In genomic region chr2:117231257-117231656, GRCm38 (mm10) we compare ENCODE assay signal across 8 mouse cellular contexts. TPM values are rescaled to one million over a fixed set of nuclear protein-coding genes. Genes with fewer than 3 reads are reported as not detected.
DNase-seq lines count a peak whose midpoint lies in the region; ATAC-seq lines count a peak whose summit lies in the region.

No protein-coding gene starts in this region.

- ATAC-seq in CD4-positive, CD25-positive, alpha-beta regulatory T cell, adult 4 months: peak; percentile 34
- ATAC-seq in erythroid progenitor cell, adult 5-6 weeks (replicated peaks; ENCODE audit: low FRiP score, poor library complexity, severe bottlenecking): 0 out of 2 replicates have a peak, but pooled peaks have one; percentile 39
- ATAC-seq in neural tube, embryonic 14.5 days (ENCODE audit: low read depth): peak; percentile 91

- no peak overlapping the region for H3K27ac ChIP-seq in neural tube, embryonic 14.5 days (ENCODE audit: low read depth, low read length)

- no peaks in the 10 kb centered on the region for H3K4me1 ChIP-seq in neural tube, embryonic 14.5 days (ENCODE audit: control insufficient read depth, insufficient read depth, low read length)

- 7% methylated on average over 13 of the region's 13 CpGs for WGBS in neural tube, embryonic 14.5 days

- DNase-seq in brain, adult 2 months (ENCODE audit: low read depth, low spot score): peak; percentile 91
- DNase-seq in heart, postnatal 14 days: peak; percentile 88 to 92
- DNase-seq in kidney, postnatal 4 days: peak; percentile 94
- DNase-seq in lung, adult 18-20 months: peak; percentile 67 to 72
- peak; percentile 75 for DNase-seq in telencephalon, adult 2 months (ENCODE audit: low read depth, low spot score)

- no peaks in the 10 kb centered on the region for H3K27me3 ChIP-seq in neural tube, embryonic 14.5 days (ENCODE audit: control insufficient read depth, insufficient read depth, low read length)

- no peaks in the 10 kb centered on the region for H3K9me3 ChIP-seq in neural tube, embryonic 14.5 days (ENCODE audit: control insufficient read depth, low read length)

- no peaks in the 10 kb centered on the region for H3K36me3 ChIP-seq in neural tube, embryonic 14.5 days (ENCODE audit: control insufficient read depth, insufficient read depth, low read length)

- no peak overlapping the region for H3K4me3 ChIP-seq in neural tube, embryonic 14.5 days (ENCODE audit: low read depth, low read length)

- no peak overlapping the region for H3K4me2 ChIP-seq in neural tube, embryonic 14.5 days (ENCODE audit: low read depth, low read length)

- no peak overlapping the region for H3K9ac ChIP-seq in neural tube, embryonic 14.5 days (replicated peaks; ENCODE audit: low read depth, low read length)

- intact Hi-C loops in heart, postnatal 14 days (cut with DNase I): loop anchor here (1.0 to 2.0 kb wide), 3 partner anchors 48 to 332 kb away; partner anchors contain the start of gene Spred1

RNA-seq across cellular contexts. Expression of gene Fam98b, which starts 18.3 kb away (rescaled TPM):
- polyA plus RNA-seq in CD4-positive, CD25-positive, alpha-beta regulatory T cell, adult 4 months (2017; shearing (Covaris generic)): 10 to 100 TPM in 1 of 2 experiments, 1 to 10 TPM in 1; 8.8 to 10.6 TPM
- 5.8 and 15.1 TPM in 2 replicates for total RNA-seq in erythroid progenitor cell, adult 5-6 weeks (2015; ENCODE audit: low replicate concordance)
- 2.8 TPM in 1 of 2 replicates, not detected in the other for total RNA-seq in erythroid progenitor cell, adult 5-6 weeks (2017; ENCODE audit: low replicate concordance)
- total RNA-seq in heart, postnatal 14 days (2021): 10 to 100 TPM; 20.1 to 20.7 TPM
- polyA plus RNA-seq in neural tube, embryonic 14.5 days (2014; fragmentation: Nextera tagmentation; extraction: Ambion mirVana): 10.4 and 13.5 TPM in 2 replicates

Comparison
In these comparisons a context has a peak if more than half of its experiments do, and no peak if none do; other contexts are left out.
1. ATAC-seq: peak in every context shown above with its lines; median percentile 91 in neural tube, embryonic 14.5 days; 39 in erythroid progenitor cell, adult 5-6 weeks; 34 in CD4-positive, CD25-positive, alpha-beta regulatory T cell, adult 4 months.